Mouse (Mus musculus): ENCODE results near the gene Plscr1. TPM values are rescaled to one million over a fixed set of nuclear protein-coding genes. Genes with fewer than 3 reads are reported as not detected.

Gene Plscr1
- polyA plus RNA-seq, 1 experiment from 2014 or later, result 7.9 TPM

DNA sequence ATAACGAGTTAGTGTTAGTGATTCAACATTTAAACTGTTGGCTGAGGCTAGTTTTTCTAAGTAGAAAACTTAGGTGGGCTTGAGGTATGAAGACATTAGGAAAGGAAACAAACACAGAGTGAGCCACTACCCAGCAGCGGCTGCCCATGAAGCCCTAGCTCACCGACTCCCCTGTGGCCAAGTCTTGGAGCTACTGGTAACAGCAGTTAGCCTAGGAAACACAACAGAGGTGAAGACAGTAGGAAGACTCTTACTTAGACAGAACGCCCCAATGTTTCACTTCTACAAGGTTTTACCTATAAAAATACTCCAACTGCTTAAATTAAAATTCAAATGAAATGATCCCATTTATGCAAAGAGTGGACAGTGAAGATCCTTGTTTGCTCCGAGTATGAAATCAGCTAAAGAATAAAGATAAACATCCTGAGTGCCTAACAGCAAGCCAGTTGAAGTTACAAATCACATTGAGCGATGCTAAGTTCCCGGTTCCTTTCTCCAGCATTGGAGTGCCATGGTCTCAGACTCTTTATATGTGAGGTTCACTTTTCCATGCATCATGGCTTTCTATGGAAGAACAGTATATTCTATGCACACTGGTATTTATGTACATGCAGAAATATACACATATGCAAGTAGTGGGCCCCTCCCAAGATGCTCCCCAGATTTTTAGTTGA, 640 bp upstream of the Plscr1 start:
- Histone ChIP-seq H3K4me1 (ENCODE audit: control insufficient read depth, insufficient read depth, low read length) (peaks cover 2% of the 10 kb centered on the region; the same call in 1 of the 2 replicates), H3K27ac (ENCODE audit: low read length) (no peak overlapping the region), H3K9me3 (replicated peaks; ENCODE audit: control insufficient read depth, low read length, poor library complexity, severe bottlenecking) (no peaks in the 10 kb centered on the region), H3K36me3 (ENCODE audit: control insufficient read depth, insufficient read depth, low read length) (no peaks in the 10 kb centered on the region), H3K27me3 (ENCODE audit: control insufficient read depth, insufficient read depth, low read depth, low read length) (no peaks in the 10 kb centered on the region), H3K4me3 (ENCODE audit: low read depth, low read length) (no peak overlapping the region), H3K9ac (ENCODE audit: low read depth, low read length) (no peak overlapping the region), H3K4me2 (ENCODE audit: low read length) (no peak overlapping the region)
- ATAC-seq, result no peak
- 84% methylated on average over 7 of the region's 7 CpGs for WGBS

DNA sequence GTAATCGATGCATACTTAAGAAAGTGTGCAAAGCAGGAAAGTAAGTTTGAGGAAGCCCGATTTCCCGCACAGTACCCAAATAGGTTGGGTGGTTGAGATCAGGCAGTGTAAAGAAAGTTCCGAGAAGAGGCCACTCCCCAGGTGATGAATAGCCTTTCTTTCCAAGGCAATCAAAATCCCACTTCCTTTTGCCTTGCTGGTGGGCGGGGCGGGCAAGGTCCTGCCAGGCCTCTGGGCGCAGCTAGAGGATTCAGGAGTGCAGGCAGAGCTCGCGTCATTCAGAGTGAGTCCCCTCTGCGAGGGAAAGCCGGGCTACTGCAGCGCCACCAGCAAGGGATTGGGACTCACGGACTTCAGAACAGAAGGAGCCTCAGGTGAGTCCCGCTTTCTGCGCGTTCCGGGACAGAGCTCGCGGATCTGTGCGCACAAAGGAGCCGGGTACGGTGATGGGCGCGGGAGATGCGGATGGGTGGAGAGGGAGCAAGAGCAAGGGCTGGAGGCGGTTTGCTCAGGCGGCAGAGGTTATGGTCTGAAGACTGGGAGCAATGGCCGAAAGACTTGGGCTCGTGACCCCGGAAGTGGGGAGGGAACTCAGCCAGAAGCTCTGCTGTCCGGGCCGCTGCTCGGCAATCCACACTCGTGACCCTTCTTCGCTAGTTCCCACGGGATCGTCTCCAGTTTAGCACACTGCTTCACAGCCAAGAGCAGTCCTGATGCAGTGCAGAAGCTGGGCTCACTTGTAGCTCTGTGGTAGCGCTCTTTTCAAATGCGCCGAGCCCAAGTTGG, 630 bp downstream of the Plscr1 start:
- Histone ChIP-seq H3K27me3 (ENCODE audit: control insufficient read depth, insufficient read depth, low read depth, low read length) (no peaks in the 10 kb centered on the region), H3K9me3 (replicated peaks; ENCODE audit: control insufficient read depth, low read length, poor library complexity, severe bottlenecking) (no peaks in the 10 kb centered on the region), H3K27ac (ENCODE audit: low read length) (peak overlapping the region; percentile 70), H3K9ac (ENCODE audit: low read depth, low read length) (peak overlapping the region; percentile 72), H3K4me2 (ENCODE audit: low read length) (peak overlapping the region; percentile 71), H3K36me3 (ENCODE audit: control insufficient read depth, insufficient read depth, low read length) (no peaks in the 10 kb centered on the region), H3K4me3 (ENCODE audit: low read depth, low read length) (peak overlapping the region; percentile 57), H3K4me1 (ENCODE audit: control insufficient read depth, insufficient read depth, low read length) (peaks cover 2% of the 10 kb centered on the region; the same call in 1 of the 2 replicates)
- ATAC-seq, result peak; percentile 94
- WGBS, result under 1% methylated on average over 40 of the region's 40 CpGs

DNA sequence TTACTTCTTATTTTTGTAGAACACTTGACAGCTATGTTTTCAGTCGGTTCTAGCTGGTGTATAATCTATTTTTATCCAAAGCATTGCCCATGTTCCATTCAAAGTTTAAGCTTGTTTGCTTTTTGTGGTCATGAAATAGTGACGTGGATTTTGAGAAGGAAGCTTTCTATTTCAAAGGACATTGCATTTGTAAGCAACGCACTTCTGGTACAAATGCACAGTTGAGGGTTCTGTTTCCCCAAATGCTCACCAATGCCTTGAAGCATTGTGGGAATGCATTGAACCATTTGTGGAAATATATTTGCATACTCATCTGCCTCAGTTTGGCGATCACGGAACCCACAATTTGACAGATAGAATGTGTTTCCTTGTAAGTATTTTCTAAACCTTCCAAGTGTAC, 3.2 kb downstream of the Plscr1 start:
- peaks cover 2% of the 10 kb centered on the region; the same call in 1 of the 2 replicates for H3K4me1 ChIP-seq (ENCODE audit: control insufficient read depth, insufficient read depth, low read length)
- H3K4me2 ChIP-seq (ENCODE audit: low read length), result no peak overlapping the region
- no peak for ATAC-seq
- H3K4me3 ChIP-seq (ENCODE audit: low read depth, low read length), result no peak overlapping the region
- H3K27me3 ChIP-seq (ENCODE audit: control insufficient read depth, insufficient read depth, low read depth, low read length), result no peaks in the 10 kb centered on the region
- H3K9me3 ChIP-seq (replicated peaks; ENCODE audit: control insufficient read depth, low read length, poor library complexity, severe bottlenecking), result no peaks in the 10 kb centered on the region
- no peaks in the 10 kb centered on the region for H3K36me3 ChIP-seq (ENCODE audit: control insufficient read depth, insufficient read depth, low read length)
- 85% methylated on average over 5 of the region's 5 CpGs for WGBS
- H3K27ac ChIP-seq (ENCODE audit: low read length), result no peak overlapping the region
- no peak overlapping the region for H3K9ac ChIP-seq (ENCODE audit: low read depth, low read length)

DNA sequence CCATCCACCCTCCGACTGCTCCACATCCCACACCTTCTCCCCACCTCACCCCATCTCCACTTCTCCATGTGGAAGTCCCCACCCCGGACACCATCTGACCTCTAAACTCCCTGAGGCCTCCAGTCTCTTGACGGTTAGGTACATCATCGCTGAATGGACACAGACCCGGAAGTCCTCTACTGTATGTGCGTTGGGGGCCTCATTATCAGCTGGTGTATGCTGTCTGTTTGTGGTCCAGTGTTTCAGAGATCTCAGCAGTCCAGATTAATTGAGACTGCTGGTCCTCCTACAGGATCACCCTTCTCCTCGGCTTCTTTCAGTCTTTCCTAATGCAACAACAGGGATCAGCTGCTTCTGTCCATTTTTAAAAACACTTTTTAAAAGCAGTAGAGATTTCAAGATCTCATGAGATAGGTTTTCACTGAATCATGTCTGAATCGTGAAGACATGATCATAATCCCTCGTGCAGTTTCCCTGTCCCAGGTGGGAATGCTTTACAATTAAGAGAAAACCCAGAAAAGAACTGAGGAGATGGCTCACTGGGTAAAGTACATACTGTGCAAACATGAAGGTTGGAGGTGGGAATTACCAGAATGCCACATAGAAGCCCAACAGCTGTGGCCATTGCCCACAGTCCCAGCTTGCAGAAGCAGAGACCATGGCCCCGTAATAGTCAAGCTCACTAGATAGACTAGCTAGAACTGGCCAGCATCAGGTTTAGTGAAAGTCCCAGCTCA, 4.2 kb downstream of the Plscr1 start:
- no peak overlapping the region for H3K9ac ChIP-seq (ENCODE audit: low read depth, low read length)

DNA sequence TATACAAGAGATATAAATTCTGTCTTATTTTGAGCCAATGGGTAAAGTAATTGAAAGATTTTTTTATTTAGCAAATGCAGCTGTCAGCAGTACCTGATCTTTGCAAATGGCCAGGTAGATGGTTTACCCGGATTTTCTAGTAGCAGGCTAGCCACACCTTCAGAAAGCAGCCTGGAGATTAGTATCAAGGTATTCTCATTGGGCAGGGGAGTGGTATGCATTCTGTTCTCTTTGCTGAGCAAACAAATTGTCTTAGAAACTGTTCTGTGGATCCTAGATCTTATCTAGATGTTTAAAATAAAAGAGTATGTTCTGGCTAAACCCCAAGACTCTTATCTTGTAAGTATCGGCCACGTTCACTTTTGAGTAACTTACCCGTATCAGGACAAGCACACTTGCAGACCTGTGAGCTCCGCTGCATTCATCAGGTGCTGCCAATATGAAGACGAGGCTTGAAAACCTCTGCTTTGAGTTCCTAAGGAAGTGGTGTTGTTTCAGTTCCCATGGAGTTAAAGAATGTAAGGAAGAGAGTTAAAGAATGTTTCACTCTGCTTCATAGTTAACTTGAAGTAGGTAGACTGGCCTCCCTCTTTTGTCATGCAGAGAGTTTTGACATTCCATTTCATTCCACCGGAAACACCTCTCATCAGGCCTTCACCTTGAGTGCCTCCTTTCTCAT, 11.1 kb downstream of the Plscr1 start:
- Histone ChIP-seq H3K4me3 (ENCODE audit: low read depth, low read length) (no peak overlapping the region), H3K27me3 (ENCODE audit: control insufficient read depth, insufficient read depth, low read depth, low read length) (no peaks in the 10 kb centered on the region), H3K9ac (ENCODE audit: low read depth, low read length) (no peak overlapping the region), H3K4me2 (ENCODE audit: low read length) (no peak overlapping the region), H3K4me1 (ENCODE audit: control insufficient read depth, insufficient read depth, low read length) (no peaks in the 10 kb centered on the region), H3K27ac (ENCODE audit: low read length) (no peak overlapping the region), H3K36me3 (ENCODE audit: control insufficient read depth, insufficient read depth, low read length) (no peaks in the 10 kb centered on the region), H3K9me3 (replicated peaks; ENCODE audit: control insufficient read depth, low read length, poor library complexity, severe bottlenecking) (no peaks in the 10 kb centered on the region)
- ATAC-seq, result no peak
- WGBS, result 88% methylated on average over 7 of the region's 7 CpGs

More for the DNA sequence above, 4.2 kb downstream of the Plscr1 start:
- H3K4me3 ChIP-seq (ENCODE audit: low read depth, low read length), result no peak overlapping the region
- no peak overlapping the region for H3K4me2 ChIP-seq (ENCODE audit: low read length)
- H3K9me3 ChIP-seq (replicated peaks; ENCODE audit: control insufficient read depth, low read length, poor library complexity, severe bottlenecking), result no peaks in the 10 kb centered on the region
- H3K27ac ChIP-seq (ENCODE audit: low read length), result no peak overlapping the region
- H3K36me3 ChIP-seq (ENCODE audit: control insufficient read depth, insufficient read depth, low read length), result no peaks in the 10 kb centered on the region
- WGBS, result 93% methylated on average over 10 of the region's 10 CpGs
- no peaks in the 10 kb centered on the region for H3K27me3 ChIP-seq (ENCODE audit: control insufficient read depth, insufficient read depth, low read depth, low read length)
- ATAC-seq, result no peak
- peaks cover 2% of the 10 kb centered on the region; the same call in 1 of the 2 replicates for H3K4me1 ChIP-seq (ENCODE audit: control insufficient read depth, insufficient read depth, low read length)

DNA sequence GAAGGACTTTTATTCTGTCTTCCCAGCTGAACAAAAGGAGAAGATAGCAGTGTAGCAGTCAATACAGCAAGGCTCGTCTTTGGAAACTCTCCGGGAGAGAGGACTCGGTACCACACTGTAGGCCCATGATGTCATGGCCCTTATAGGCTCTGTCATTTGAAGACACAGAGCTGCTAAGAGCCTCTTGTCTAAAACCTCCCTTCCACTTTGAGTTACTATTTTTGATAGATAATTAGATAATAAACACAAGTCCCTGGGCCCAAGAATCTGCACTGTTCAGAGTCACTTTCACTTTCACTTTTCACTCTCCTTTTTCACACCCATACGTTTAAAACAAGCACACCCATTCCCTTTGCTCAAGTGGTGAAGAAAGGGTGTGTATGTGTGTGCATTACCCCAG, 16.2 kb downstream of the Plscr1 start:
- Histone ChIP-seq H3K4me1 (ENCODE audit: control insufficient read depth, insufficient read depth, low read length) (no peaks in the 10 kb centered on the region), H3K4me3 (ENCODE audit: low read depth, low read length) (no peak overlapping the region), H3K9ac (ENCODE audit: low read depth, low read length) (no peak overlapping the region), H3K36me3 (ENCODE audit: control insufficient read depth, insufficient read depth, low read length) (no peaks in the 10 kb centered on the region; the same call in 1 of the 2 replicates), H3K27me3 (ENCODE audit: control insufficient read depth, insufficient read depth, low read depth, low read length) (no peaks in the 10 kb centered on the region), H3K4me2 (ENCODE audit: low read length) (no peak overlapping the region), H3K27ac (ENCODE audit: low read length) (no peak overlapping the region), H3K9me3 (replicated peaks; ENCODE audit: control insufficient read depth, low read length, poor library complexity, severe bottlenecking) (no peaks in the 10 kb centered on the region)
- no peak for ATAC-seq
- 83% methylated on average over 4 of the region's 4 CpGs for WGBS

DNA sequence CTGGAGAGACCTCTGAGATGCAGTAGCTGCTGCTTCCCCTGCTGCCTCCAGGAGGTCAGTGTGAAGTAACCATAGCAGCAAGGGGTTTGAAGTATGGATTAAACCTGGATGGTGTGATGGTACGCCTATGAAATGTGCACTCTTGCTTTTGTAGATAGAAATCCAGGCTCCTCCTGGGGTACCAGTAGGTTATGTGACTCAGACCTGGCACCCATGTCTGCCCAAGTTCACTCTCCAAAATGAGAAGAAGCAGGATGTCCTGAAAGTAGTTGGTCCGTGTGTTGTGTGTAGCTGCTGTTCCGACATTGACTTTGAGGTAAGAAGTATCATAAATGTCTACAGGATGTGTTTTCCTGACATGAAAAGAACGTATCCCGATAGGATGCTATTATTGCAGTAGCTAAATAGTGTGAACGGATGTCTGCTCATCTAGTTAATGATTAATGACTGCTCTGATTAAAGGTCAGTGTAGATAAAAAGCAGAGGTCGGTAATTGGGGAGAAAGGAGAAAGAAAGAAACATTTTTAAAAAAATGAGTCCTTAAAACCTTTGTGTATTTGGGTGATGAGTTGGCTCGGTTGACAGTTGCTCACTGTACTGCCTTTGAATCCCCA, 17.1 kb downstream of the Plscr1 start:
- Histone ChIP-seq H3K4me3 (ENCODE audit: low read depth, low read length) (no peak overlapping the region), H3K9ac (ENCODE audit: low read depth, low read length) (no peak overlapping the region), H3K9me3 (replicated peaks; ENCODE audit: control insufficient read depth, low read length, poor library complexity, severe bottlenecking) (no peaks in the 10 kb centered on the region), H3K4me1 (ENCODE audit: control insufficient read depth, insufficient read depth, low read length) (no peaks in the 10 kb centered on the region), H3K27ac (ENCODE audit: low read length) (no peak overlapping the region), H3K27me3 (ENCODE audit: control insufficient read depth, insufficient read depth, low read depth, low read length) (no peaks in the 10 kb centered on the region), H3K36me3 (ENCODE audit: control insufficient read depth, insufficient read depth, low read length) (no peaks in the 10 kb centered on the region; the same call in 1 of the 2 replicates), H3K4me2 (ENCODE audit: low read length) (no peak overlapping the region)
- ATAC-seq, result no peak
- WGBS, result 87% methylated on average over 8 of the region's 8 CpGs

DNA sequence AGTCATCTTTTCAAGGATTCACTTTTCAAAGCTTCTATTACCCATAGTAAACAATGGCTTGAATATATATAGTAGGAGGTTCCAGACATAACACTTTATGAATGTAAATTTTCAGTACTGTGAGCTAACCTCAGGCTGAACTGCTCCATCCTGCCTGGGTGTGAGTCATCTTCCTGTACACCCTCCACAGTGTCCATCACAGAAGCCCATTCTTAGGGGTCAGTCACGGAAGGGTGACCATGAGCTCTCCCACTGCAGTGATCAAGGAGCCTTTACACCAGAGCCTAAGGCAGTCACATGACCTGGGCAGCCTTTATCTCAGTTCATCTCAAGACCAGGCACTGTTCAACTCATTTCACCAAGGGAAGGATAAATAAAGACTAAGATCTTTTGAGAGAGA, 18.2 kb downstream of the Plscr1 start:
- H3K4me2 ChIP-seq (ENCODE audit: low read length), result no peak overlapping the region
- no peaks in the 10 kb centered on the region for H3K4me1 ChIP-seq (ENCODE audit: control insufficient read depth, insufficient read depth, low read length)
- no peak overlapping the region for H3K27ac ChIP-seq (ENCODE audit: low read length)
- H3K27me3 ChIP-seq (ENCODE audit: control insufficient read depth, insufficient read depth, low read depth, low read length), result no peaks in the 10 kb centered on the region
- H3K9ac ChIP-seq (ENCODE audit: low read depth, low read length), result no peak overlapping the region
- no peaks in the 10 kb centered on the region for H3K9me3 ChIP-seq (replicated peaks; ENCODE audit: control insufficient read depth, low read length, poor library complexity, severe bottlenecking)
- 63% methylated on average over 1 of the region's 1 CpGs for WGBS
- no peaks in the 10 kb centered on the region; the same call in 1 of the 2 replicates for H3K36me3 ChIP-seq (ENCODE audit: control insufficient read depth, insufficient read depth, low read length)
- no peak for ATAC-seq
- no peak overlapping the region for H3K4me3 ChIP-seq (ENCODE audit: low read depth, low read length)
